Mouse (Mus musculus): ENCODE data around the gene Olfr559.

Gene Olfr559

DNA sequence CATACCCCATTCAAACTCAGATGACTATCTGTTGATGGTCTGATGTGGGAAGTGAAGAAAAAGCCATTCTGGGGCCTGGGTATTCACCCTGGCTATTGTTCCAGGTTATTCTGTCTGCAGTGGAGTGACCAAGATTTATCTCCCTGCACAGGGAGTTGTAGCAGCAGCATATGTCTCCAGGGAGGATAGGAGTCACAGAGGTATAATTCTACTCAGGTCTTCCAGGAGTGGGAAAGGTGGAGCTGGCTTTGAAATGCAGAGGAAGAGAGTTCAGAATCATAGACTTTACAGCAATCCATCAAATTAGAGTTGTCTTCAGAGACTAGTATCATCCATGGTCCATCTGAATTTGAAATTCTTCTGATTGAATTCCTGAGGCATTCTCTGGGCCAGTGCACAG, at the start of gene Olfr559:
Gene Olfr559, minus strand, starts transcription at position 101 of the 400 bp plus-strand sequence.
- DNase-seq (ENCODE audit: low spot score): no peak

DNA sequence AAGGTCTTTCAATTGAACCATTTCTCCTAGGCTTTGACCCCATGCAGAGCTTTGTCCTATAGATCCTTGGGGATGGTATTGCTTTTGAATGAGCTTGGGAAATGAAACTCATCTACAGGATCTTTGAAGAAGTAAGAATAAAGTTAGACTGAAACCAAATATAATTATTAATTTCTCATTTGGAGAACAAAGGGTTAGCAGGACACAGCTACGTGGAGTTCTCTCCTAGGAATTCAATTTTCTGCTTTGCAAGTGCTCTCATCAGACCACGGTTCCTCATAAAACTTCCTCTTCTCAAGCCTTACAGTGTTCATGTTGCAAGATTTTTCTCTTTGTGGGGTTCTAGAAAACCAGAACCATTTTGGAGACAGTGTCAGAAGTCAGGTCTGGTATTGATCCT, 43.6 kb upstream of the Olfr559 start, which contains the start of gene Olfr561:
Gene Olfr561, plus strand, starts transcription at position 301 of the 400 bp plus-strand sequence.
- DNase-seq (ENCODE audit: low spot score): no peak

DNA sequence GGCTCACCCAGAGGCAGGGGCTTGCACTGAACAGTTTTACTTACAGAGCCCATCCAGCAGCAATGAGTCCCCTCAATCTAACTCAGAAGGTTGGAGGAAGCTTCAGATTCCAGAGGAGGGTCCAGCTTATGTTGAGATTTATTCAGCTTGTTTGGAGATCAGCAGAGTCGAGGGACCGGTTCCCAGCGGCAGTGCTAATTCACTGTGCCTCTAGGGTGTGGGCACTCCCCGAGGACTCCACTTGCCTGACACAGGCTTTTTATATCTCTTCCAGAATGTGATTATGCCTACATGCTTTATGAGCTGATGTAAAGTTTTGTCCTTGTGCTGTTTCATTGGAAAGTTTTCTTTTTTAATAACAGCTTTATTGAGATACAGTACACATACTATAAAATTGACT, 32.0 kb upstream of the Olfr559 start, which contains the start of the genes Olfr560 and Olfr78:
Gene Olfr560, minus strand, starts transcription at position 101 of the 400 bp plus-strand sequence.
Gene Olfr78, minus strand, starts transcription at position 206 of the 400 bp plus-strand sequence.
- DNase-seq (ENCODE audit: low spot score): no peak

DNA sequence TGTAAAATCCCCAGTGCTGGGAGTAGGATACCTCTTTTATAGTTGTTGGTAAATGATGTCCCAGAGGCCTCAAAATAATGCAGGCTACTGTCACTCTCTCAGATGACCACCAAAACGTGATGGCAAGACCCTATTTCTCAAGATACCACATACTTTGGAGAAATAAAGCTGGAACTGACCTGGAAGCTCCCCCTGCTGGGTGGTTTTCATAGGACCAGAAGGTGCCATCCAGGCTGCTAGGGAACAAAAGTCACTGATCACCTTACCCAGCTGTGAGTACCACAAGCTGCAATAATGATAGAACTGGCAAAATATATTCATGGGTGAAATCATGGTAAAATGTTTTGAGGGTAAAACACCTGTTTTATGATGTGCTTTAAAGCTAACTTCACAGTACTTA, 24.8 kb upstream of the Olfr559 start:
- DNase-seq (ENCODE audit: low spot score): peak; percentile 7

DNA sequence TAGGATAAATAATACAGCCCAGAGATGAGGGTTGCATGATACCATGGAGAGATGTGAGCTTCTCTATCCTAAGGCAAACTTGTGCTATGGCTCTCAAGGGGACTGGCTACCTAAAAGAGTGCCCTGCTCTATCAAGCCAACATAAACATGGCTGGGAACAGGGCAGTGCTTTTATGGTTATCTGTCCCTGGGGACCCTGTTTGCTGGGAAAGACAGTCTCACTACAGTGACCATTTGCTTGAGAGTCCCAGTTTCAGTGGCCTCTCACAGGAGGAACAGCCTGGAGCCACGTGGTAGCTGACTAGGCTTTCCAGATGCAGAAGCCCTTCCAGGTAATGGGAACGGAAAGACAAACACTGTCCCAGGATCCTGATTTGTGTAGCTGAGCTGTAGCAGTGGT, 10.4 kb upstream of the Olfr559 start:
- DNase-seq (ENCODE audit: low spot score): no peak

DNA sequence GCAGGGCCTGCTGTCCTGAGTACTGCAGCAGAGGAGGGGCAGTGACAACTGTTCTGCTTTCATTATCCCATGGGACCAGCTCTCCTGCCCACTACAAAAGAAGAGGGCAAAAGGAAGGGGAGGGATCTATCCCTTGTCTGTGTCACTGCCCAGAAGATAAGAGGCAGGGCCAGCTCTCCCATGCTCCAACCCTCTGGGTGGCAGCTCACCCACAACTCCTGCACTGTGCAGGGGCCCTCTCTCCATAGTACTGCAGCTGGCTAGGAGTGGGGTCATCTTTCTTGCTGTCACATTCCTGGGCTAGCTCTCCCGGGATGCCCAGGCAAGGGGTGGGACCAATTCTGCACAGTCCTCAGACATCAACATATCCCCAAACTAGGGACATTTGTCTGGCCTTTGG, 6.5 kb upstream of the Olfr559 start:
- DNase-seq (ENCODE audit: low spot score): no peak

DNA sequence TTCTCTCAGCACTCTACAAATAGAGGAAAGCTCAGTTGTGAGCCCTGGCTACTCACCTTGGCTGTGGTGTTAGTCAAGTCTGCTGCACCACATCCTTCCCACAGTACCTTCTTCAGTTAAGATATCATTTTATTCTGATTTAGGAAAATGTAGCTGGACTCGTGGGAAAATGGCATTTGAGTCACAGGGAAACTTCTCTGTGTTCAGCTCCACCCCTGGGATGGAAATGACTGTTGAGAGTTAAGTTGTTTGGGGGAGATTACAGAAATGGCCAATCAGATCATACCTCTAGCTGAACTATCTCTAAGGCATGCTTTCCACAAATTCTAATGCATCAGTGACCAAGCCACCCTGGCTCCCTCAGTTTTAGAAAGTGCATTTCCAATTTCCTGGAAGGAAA, 8.3 kb downstream of the Olfr559 start, which contains the start of gene Olfr33:
Gene Olfr33, minus strand, starts transcription at position 101 of the 400 bp plus-strand sequence.
- DNase-seq (ENCODE audit: low spot score): no peak

DNA sequence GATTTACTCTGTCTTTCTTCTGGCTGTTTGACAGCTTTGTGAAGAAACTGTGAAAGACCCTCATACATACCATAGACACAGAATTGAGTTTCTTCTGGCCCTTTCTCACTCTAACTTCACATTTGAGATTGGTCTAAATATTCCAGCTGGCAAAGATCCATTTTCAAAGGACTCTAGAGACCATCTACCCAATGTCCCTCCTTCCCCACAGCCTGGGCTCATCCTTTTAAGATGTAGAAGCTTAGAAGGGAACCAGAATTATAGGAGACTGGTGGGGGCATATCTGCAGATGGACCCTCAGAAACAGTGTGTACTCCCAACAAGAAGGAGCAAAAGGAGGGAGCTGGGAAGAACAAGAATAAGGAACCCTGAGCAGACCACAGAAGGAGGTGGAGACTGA, 25.4 kb downstream of the Olfr559 start, which contains the start of gene Olfr558:
Gene Olfr558, plus strand, starts transcription at position 301 of the 400 bp plus-strand sequence.
- DNase-seq (ENCODE audit: low spot score): no peak

DNA sequence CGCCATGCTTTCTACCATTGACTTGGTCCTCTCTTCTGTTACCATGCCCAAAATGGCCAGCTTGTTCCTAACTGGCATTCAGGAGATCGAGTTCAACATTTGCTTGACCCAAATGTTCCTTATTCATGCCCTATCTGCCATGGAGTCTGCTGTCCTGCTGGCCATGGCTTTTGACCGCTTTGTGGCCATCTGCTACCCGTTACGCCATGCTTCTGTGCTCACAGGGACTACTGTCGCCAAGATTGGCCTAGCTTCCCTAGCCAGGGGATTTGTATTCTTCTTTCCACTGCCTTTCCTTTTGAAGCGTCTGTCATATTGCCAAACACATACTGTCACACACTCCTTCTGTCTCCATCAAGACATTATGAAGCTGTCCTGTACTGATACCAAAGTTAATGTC, 28.8 kb downstream of the Olfr559 start:
- no peak for DNase-seq (ENCODE audit: low spot score)

DNA sequence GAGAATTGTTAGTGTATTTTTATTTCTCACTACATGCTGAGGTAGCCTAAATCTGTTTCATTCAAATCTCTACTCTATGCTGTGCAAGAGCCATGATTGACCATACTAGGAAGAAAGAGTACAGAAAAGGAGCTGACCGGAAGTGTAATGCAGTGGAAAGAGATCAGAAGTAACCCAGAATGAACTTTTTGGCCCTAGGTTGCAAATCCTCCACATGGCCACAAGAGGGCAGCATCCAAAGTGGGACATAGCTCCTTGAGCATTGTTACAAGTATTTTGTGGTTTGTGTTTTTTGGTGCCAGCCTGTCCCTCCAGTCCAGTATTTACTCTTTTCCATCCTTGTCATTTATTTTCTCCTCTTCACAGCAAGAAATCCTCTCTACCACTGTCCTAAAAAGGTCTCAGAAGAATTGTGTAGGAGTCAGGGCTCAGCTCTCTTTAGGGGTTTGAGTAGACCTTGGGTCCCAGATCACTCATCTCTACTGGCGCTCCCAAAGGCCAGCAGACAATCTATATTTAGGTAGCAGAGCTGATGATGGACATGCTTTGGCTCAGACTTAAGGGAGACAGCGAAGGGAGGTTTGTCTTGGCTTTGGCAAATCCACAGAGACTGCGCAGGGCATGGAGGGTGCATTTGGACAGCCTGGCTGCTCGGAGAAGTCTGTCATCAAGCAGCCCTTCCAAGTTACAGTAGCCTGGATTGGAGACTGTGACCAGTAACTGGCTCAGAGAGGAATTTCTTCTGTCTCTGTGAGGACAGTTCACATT, 31.7 kb downstream of the Olfr559 start, which contains the start of gene Olfr557:
Gene Olfr557, plus strand, starts transcription at position 553 of the 768 bp plus-strand sequence.
- peak; percentile 64 for DNase-seq (ENCODE audit: low spot score)

DNA sequence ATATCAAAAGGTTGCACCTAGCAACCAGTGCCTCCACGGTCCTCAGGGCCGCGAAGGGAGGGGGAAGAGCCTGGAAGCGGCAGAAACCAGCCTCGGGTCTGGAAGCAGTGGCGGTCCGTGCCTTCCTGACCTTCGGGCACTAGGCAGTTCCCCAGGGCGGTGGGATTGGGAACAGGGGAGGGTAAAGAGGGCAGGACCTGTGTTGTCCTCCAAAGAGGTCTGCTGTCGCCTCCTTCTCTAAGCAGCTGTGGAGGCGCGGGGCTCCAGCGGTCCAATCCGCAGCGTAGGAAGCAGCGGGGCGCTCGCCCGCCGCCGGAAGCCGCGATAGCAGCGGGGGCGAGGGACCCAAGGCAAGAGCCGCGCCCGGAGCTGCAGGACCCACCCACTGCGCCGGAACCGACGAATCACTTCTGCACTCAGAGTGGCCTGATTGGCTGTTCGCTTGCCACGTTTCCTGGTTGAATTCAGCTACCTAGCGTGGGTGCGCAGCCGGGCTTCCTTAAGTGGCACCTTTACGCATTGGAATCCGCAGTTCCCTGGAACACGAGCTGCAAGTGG, 40.3 kb downstream of the Olfr559 start, which contains the start of gene Trim68:
Gene Trim68, minus strand, starts transcription at position 384 of the 558 bp plus-strand sequence.
- DNase-seq (ENCODE audit: low spot score): peak; percentile 70

DNA sequence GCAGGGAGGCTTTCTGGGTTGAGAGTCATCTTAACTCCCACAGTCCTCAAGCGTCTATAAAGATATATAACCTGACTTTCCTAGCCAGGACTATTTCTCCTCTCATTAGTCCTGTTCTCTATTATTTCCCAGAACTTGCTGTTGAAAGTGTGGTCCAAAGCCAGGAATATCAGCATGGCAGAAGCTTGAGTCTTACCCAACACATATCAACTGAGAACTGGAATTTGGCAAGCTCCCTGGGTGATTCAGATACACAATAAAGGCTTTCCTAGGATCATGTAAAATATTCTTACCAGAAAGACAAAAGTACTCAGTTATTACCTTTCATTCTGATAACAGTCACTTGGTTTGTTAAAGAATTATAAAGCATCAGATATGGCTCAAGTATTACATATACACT, 45.4 kb downstream of the Olfr559 start:
- peak; percentile 54 for DNase-seq (ENCODE audit: low spot score)

DNA sequence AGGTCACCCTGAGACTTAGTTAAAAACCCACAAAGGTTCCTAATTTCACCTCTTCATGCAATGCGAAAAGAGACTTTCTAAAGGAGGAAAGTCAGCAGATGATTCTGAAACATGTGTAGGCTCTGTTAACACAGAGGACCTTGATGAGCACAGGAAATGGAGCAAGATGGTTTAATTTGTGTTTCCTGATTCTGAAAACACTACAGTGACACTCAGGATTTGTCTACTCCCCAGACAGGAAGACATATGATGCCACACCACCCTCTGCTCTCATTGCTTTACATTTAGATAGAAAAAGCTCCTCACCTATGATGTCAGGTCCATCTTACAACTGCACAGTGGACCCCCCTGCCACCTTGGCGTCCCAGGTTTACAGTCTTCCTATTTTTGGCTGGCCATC, 51.1 kb downstream of the Olfr559 start:
- no peak for DNase-seq (ENCODE audit: low spot score)
